Mouse (Mus musculus) adrenal gland, postnatal 14 days (tissue): ENCODE measurements around the gene Gsta1. TPM values are rescaled to one million over a fixed set of nuclear protein-coding genes. Genes with fewer than 3 reads are reported as not detected.
A peak's percentile ranks its signal among the peaks of the same experiment; 100 is the strongest.
"Not testable (repeated sequence)": the region's sequence is repeated elsewhere in the genome, so short reads cannot be mapped to it uniquely, and the experiment has no call there.

ENCODE experiments used
- DNase-seq: peaks from one replicate; pipeline ENCODE4 v3.0.0; 2021; ENCODE audit warnings: mixed read lengths
- total RNA-seq: library from RNA; stranded (reverse); gene quantifications from 2 replicates; pipeline ENCODE4 v1.2.3, GENCODE M21; 2021

Gsta1 gene
- total RNA-seq, 1 experiment from 2014 or later: not detected

DNA sequence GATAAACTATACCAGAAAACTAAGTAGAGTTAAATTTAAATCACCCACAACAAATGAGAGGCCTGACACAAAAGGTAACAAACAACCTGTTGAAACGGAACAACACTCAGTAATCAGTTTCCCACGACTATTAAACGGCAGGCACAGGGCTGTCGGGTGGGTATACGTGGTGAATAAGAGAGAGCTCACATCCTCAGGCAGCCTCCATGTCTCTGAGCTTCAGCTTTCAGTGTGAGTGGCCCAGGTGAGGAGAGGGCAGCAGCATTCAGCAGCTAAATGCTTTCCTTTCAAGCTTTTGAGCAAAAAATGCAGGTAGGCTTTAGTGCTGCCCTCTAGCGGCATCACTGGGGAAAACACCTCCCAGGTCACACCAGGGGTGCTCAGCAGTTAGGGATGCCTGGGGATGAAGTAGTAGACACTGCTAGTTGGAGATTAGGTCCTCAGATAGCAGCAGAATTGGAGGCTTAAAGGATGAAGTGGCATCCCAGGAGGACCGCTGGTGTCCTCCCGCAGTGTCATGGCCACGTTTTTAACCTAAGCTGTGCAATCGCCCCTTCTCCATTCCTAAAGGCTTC, 2.8 kb downstream of the Gsta1 start:
- not testable (repeated sequence) for DNase-seq

GRCm38 (mm10) chr9:78255683-78256470, 25.4 kb downstream of the Gsta1 start:
- peak; percentile 21 for DNase-seq

DNA sequence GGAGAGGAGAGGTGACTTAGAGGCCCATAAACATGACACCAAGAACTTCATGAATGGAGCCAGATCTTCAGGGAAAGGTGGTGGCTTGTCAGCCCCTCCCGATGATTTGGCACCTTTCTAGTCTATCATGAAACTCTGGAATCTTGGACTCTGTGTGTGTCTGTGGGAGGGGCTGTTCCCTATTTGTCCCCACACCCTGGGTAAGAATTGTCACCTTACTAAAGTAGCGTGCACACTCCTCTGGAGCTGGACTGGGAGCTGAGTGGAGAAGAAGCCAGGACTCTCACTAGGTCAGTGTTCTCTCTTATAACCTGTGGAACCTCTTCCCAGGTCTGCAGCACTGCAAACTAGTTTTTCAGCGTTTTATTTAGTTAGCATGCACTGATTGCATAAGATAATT, 26.5 kb downstream of the Gsta1 start, which contains the start of gene Gm3776:
Gene Gm3776 (plus strand): TSS at position 216 of the 400 bp plus-strand sequence.
- DNase-seq: not testable (repeated sequence)

DNA sequence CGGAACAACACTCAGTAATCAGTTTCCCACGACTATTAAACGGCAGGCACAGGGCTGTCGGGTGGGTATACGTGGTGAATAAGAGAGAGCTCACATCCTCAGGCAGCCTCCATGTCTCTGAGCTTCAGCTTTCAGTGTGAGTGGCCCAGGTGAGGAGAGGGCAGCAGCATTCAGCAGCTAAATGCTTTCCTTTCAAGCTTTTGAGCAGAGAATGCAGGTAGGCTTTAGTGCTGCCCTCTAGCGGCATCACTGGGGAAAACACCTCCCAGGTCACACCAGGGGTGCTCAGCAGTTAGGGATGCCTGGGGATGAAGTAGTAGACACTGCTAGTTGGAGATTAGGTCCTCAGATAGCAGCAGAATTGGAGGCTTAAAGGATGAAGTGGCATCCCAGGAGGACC, 29.2 kb downstream of the Gsta1 start:
- DNase-seq: peak; percentile 62

DNA sequence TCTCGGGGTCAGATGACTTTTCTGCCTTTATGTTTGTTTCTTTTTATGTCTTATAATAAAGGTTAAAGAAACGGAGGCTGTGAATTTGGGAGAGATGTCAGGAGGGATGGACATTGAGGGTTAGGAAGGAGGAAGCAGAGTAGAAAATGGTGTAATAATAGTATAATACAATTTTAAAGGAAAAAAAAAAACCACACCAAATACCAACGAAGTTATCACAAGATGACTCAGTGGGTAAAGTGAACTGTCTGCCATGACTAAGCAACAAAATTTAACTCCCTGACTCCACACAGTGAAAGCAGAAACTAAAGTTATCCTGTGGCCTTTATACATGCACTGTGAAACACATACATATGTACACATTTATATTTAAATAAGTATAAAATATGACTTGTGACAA, 40.5 kb downstream of the Gsta1 start:
- DNase-seq: not testable (repeated sequence)

DNA sequence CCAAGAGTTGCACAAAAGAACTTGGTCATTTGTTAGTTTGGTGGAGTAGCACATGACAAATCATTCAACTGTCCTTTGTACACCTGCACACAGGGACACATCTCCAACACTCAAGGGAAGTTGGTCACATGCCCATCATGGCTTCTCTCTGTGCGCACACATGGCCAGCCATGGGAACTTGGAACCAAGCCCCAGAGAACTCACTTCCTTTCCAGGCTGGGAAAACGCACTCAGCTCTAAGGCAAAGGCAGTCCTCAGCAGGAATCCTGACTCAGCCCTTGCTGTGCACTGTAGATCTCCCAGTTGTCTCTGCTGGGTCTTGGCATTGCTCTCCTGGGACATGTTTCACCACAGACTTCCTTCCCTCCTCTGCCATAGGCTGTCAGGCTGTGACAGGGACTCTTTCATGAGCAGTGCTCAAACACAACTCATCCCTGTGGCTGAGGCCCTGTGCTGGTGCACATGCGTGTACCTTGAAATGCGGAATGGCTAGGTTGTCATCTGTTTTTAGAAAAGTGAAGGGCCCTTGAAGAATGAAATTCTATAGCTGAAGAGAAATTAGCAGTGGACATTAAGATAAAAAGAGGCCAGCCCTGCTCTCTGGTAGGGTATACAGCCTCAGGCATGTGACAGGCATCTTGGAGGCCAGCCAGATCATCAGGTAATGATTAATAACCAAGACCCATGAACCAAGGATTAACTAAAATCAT, 51.7 kb downstream of the Gsta1 start:
- DNase-seq: peak; percentile 21

- not testable (repeated sequence) for DNase-seq
These were observed 58.6 kb downstream of the Gsta1 start for GRCm38 (mm10) chr9:78289063-78289462.

DNA sequence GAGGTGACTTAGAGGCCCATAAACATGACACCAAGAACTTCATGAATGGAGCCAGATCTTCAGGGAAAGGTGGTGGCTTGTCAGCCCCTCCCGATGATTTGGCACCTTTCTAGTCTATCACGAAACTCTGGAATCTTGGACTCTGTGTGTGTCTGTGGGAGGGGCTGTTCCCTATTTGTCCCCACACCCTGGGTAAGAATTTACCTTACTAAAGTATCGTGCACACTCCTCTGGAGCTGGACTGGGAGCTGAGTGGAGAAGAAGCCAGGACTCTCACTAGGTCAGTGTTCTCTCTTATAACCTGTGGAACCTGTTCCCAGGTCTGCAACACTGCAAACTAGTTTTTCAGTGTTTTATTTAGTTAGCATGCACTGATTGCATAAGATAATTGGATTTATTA, 59.3 kb downstream of the Gsta1 start, which contains the start of gene Gm10639:
Gene Gm10639 (plus strand): TSS at position 201 of the 400 bp plus-strand sequence.
- not testable (repeated sequence) for DNase-seq

Other genes starting within 250 kb of the Gsta1 start
- gene Gcm1, start 178.7 kb upstream of the Gsta1 start, total RNA-seq: not detected in 2 replicates
- gene Fbxo9, start 121.6 kb upstream of the Gsta1 start, total RNA-seq: 87.2 and 89.9 TPM in 2 replicates
- 20.2 and 21.8 TPM in 2 replicates for gene Ick, start 121.5 kb upstream of the Gsta1 start, total RNA-seq
- 58.5 and 58.7 TPM in 2 replicates for gene Gsta4, start 47.9 kb upstream of the Gsta1 start, total RNA-seq
- gene Gm3776, start 26.5 kb downstream of the Gsta1 start, total RNA-seq: not detected in 2 replicates
- not detected in 2 replicates for gene Gm10639, start 59.3 kb downstream of the Gsta1 start, total RNA-seq
- not detected in 2 replicates for gene Omt2a, start 84.1 kb downstream of the Gsta1 start, total RNA-seq
- gene Omt2b, start 96.9 kb downstream of the Gsta1 start, total RNA-seq: not detected in 2 replicates
- gene Gsta2, start 125.1 kb downstream of the Gsta1 start, total RNA-seq: 3.3 TPM in 1 of 2 replicates, not detected in the other
- not detected in 2 replicates for gene Dppa5a, start 137.5 kb downstream of the Gsta1 start, total RNA-seq
- not detected in 2 replicates for gene Ooep, start 148.1 kb downstream of the Gsta1 start, total RNA-seq
- 0.15 TPM in 1 of 2 replicates, not detected in the other for gene Ddx43, start 165.1 kb downstream of the Gsta1 start, total RNA-seq
- gene Cgas, start 212.6 kb downstream of the Gsta1 start, total RNA-seq: 1.4 and 1.6 TPM in 2 replicates
- 27.8 and 29.5 TPM in 2 replicates for gene Mto1, start 217.6 kb downstream of the Gsta1 start, total RNA-seq
- gene Gm17324, start 218.1 kb downstream of the Gsta1 start, total RNA-seq: 0.56 TPM in 1 of 2 replicates, not detected in the other